Mouse (Mus musculus): Measurements from ENCODE around the gene Snapc3.

GRCm38 (mm10) chr4:83418781-83419180 is 1.3 kb downstream of the Snapc3 start:
- TF ChIP-seq ZNF384 (IDR thresholded peaks at IDR 0.05; ENCODE audit: low read depth, low read length) = no peak
- no peak for TF ChIP-seq MAFK (IDR thresholded peaks at IDR 0.05; ENCODE audit: insufficient read depth, low read depth, low read length)
- TF ChIP-seq HCFC1 (IDR thresholded peaks at IDR 0.05; ENCODE audit: borderline replicate concordance, insufficient read depth, low read length) = no peak
- TF ChIP-seq ZC3H11A (IDR thresholded peaks at IDR 0.05; ENCODE audit: borderline replicate concordance, low read depth, low read length) = no peak
